ENCODE assay signal across 26 mouse cellular contexts in the genomic region with DNA sequence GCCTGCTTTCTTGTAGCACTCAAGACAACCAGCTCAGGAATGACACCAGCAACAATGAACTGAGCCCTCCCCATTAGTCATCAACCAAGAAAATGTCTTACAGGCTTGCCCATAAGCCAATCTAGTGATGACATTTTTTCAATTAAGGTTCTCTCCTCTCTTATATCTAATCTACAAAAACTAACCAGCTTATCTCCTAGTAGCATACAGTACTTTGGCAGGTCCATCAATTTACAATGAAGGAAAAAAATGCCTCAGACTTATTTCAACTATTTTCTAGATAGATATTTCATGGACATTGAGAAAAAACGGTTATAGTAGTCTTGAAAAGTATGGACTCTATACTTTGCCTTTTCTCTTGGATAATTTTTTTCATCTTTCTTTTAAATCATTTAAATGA.
"Had no signal": no experiment of that assay in that cellular context is flagged by ENCODE, and none has a peak within 500 bp of the region (broad histone marks: within the 10 kb centered on the region; RNA-seq: fewer than 3 reads in every experiment).

No protein-coding gene starts in this region.

- H3K27ac ChIP-seq: embryonic facial prominence, embryonic 10.5 days; embryonic facial prominence, embryonic 12.5 days; embryonic facial prominence, embryonic 13.5 days; embryonic facial prominence, embryonic 15.5 days; forebrain, embryonic 10.5 days; forebrain, embryonic 12.5 days; forebrain, embryonic 13.5 days; forebrain, embryonic 15.5 days; gastrocnemius, adult 2 months; heart, adult 2 months; heart, embryonic 10.5 days had no signal

- H3K27me3 ChIP-seq: embryonic facial prominence, embryonic 12.5 days; embryonic facial prominence, embryonic 13.5 days; embryonic facial prominence, embryonic 15.5 days; forebrain, embryonic 13.5 days; forebrain, embryonic 15.5 days had no signal

- H3K9ac ChIP-seq: embryonic facial prominence, embryonic 12.5 days; embryonic facial prominence, embryonic 13.5 days; embryonic facial prominence, embryonic 15.5 days; forebrain, embryonic 12.5 days; forebrain, embryonic 13.5 days; forebrain, embryonic 15.5 days; forebrain, postnatal 0 days had no signal

- H3K36me3 ChIP-seq: embryonic facial prominence, embryonic 10.5 days; embryonic facial prominence, embryonic 12.5 days; embryonic facial prominence, embryonic 13.5 days; embryonic facial prominence, embryonic 15.5 days; forebrain, embryonic 10.5 days; forebrain, embryonic 12.5 days; forebrain, embryonic 15.5 days; heart, embryonic 10.5 days had no signal

- H3K9me3 ChIP-seq: embryonic facial prominence, embryonic 10.5 days; embryonic facial prominence, embryonic 12.5 days; embryonic facial prominence, embryonic 13.5 days; embryonic facial prominence, embryonic 15.5 days; forebrain, embryonic 10.5 days; forebrain, embryonic 12.5 days; forebrain, embryonic 13.5 days; forebrain, embryonic 15.5 days; heart, embryonic 10.5 days had no signal

- H3K4me3 ChIP-seq: embryonic facial prominence, embryonic 10.5 days; embryonic facial prominence, embryonic 12.5 days; embryonic facial prominence, embryonic 13.5 days; embryonic facial prominence, embryonic 15.5 days; erythroblast, embryonic 14.5 days; forebrain, embryonic 10.5 days; forebrain, embryonic 12.5 days; forebrain, embryonic 13.5 days; forebrain, embryonic 15.5 days; gastrocnemius, adult 2 months; heart, adult 2 months; heart, embryonic 10.5 days had no signal

- DNase-seq: cerebellum, adult 9-10 months; cerebellum, adult 9-11 months; cerebellum, postnatal 10 days; cerebellum, postnatal 14 days; cerebellum, postnatal 25 days; cerebellum, postnatal 36 days; embryo, embryonic 11 days; forebrain, postnatal 0 days; gastrocnemius, adult 2 months; gastrocnemius, postnatal 10 days; gastrocnemius, postnatal 14 days; gastrocnemius, postnatal 25 days; gastrocnemius, postnatal 36 days; heart, adult 11 months; heart, adult 18-20 months; heart, adult 2 months had no signal

- H3K4me1 ChIP-seq: embryonic facial prominence, embryonic 10.5 days; embryonic facial prominence, embryonic 12.5 days; embryonic facial prominence, embryonic 13.5 days; embryonic facial prominence, embryonic 15.5 days; forebrain, embryonic 10.5 days; forebrain, embryonic 12.5 days; forebrain, embryonic 13.5 days; forebrain, embryonic 15.5 days; heart, embryonic 10.5 days had no signal
